Mouse (Mus musculus) embryonic facial prominence, embryonic 14.5 days (tissue): Measurements from ENCODE around the gene Stk17b. TPM values are rescaled to one million over a fixed set of nuclear protein-coding genes. Genes with fewer than 3 reads are reported as not detected.

Experiments
- ATAC-seq: fragments of 200-750 bp; cut with Nextera tagmentation; 2 replicates; pipeline ENCODE4 v1.8.0; 2017; ENCODE audit warnings: low read depth, moderate number of reproducible peaks, moderate TSS enrichment
- DNase-seq: peaks from one replicate; pipeline ENCODE4 v3.0.0-alpha.2; 2015; ENCODE audit warnings: low spot score
- H3K27ac ChIP-seq: fragments of 300-500 bp; sonication (generic); replicated peaks from 2 replicates; pipeline ENCODE4 v1.5.1; 2014; ENCODE audit warnings: low read depth, mild to moderate bottlenecking, low read length, moderate library complexity
- H3K27me3 ChIP-seq: fragments of 300-500 bp; sonication (generic); replicated peaks from 2 replicates; pipeline ENCODE4 v1.6.1; 2014; ENCODE audit warnings: low read length; ENCODE audit not compliant: control insufficient read depth, insufficient read depth
- H3K36me3 ChIP-seq: fragments of 300-500 bp; sonication (generic); 2 replicates; pipeline ENCODE4 v1.6.1; 2014; ENCODE audit warnings: low read length, mixed read lengths; ENCODE audit not compliant: control insufficient read depth, insufficient read depth
- H3K4me1 ChIP-seq: fragments of 300-500 bp; sonication (generic); 2 replicates; pipeline ENCODE4 v1.6.1; 2014; ENCODE audit warnings: antibody characterized with exemption, low read length; ENCODE audit not compliant: control insufficient read depth, insufficient read depth
- H3K4me2 ChIP-seq: fragments of 300-500 bp; sonication (generic); 2 replicates; pipeline ENCODE4 v1.6.1; 2014; ENCODE audit warnings: low read depth, mild to moderate bottlenecking, low read length, moderate library complexity, mixed read lengths
- H3K4me3 ChIP-seq: fragments of 300-500 bp; sonication (generic); 2 replicates; pipeline ENCODE4 v1.5.1; 2014; ENCODE audit warnings: low read depth, mild to moderate bottlenecking, low read length
- H3K9ac ChIP-seq: fragments of 300-500 bp; sonication (generic); 2 replicates; pipeline ENCODE4 v1.6.1; 2014; ENCODE audit warnings: low read depth, mild to moderate bottlenecking, low read length, moderate library complexity, mixed read lengths
- H3K9me3 ChIP-seq: fragments of 300-500 bp; sonication (generic); 2 replicates; pipeline ENCODE4 v1.6.1; 2016; ENCODE audit warnings: low read length; ENCODE audit not compliant: control insufficient read depth
- WGBS: fragments of 180-500 bp; shearing (Covaris S2); extraction: QIAGEN DNeasy Blood & Tissue Kit; methylation state at CpG from one replicate; pipeline ENCODE4 v1.1.7; 2014; 5-methylcytosine and 5-hydroxymethylcytosine counted together
- polyA plus RNA-seq: library from polyadenylated mRNA; unstranded; fragments of >200 nt; fragmentation: Nextera tagmentation; extraction: Ambion mirVana; gene quantifications from 2 replicates; pipeline ENCODE4 v1.2.1, GENCODE M21; 2014

The Stk17b gene
- 15.2 and 19.6 TPM in 2 replicates for polyA plus RNA-seq

DNA sequence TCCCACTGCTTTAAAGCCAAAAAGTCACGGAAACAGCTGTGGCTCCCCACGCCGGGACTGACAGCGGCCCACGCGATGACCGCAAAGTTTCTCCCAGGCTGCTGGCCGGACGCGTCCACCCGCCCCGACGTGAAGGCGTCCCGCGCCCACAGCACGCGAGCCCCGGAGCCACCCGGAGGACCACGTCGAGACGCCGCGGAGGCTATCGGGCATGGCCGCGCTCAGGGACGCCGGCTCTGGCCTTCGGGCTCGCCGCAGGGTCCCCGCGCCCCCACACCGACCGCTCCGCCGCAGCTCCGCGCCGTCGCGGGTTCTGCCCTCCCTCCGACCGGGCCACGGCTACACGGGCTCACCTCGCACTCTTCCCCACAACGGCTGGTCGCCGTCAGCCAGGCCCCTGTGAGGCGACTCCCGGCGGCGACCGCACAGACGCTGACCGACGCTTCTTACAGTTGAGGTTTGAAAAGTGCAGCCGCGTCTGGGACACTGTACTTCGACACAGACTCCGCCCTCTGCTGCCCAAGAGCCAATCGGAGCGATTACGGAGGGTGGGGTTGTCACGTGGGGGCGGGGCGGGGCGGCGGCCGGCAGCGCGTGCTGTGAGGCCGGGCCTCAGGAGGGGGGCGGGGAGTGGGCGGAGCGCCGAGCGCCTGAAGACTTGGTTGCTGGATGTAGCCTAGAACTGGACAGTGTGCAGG lies at the start of gene Stk17b:
Gene Stk17b, minus strand, starts transcription at position 504 of the 698 bp plus-strand sequence.
- WGBS = 0% methylated on average over 30 of the region's 81 CpGs

DNA sequence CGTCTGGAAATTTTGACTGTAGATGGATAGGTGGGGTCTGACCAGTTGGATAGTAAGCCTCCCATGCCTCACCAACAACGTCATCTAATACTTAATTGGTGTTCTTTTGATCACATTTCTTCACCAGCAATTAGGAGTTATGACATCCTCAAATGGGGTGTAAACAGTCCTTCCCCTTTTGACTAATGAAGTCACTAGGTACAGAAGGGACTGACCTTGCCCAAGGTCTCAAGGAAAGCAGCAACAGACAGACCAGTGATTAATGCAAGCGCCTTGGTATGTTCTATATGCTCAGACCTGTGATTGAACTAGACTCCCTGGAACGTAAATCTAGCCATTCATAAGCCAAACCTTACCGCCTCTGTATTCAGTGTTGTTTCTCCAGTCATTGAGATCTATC lies 45.3 kb upstream of the Stk17b start:
- Histone ChIP-seq H3K27ac (no peak overlapping the region), H3K9ac (no peak overlapping the region), H3K9me3 (no peaks in the 10 kb centered on the region), H3K27me3 (no peaks in the 10 kb centered on the region), H3K4me1 (no peaks in the 10 kb centered on the region), H3K36me3 (peaks cover 13% of the 10 kb centered on the region; the same call in 1 of the 2 replicates), H3K4me3 (no peak overlapping the region), H3K4me2 (no peak overlapping the region)
- 89% methylated on average over 5 of the region's 5 CpGs for WGBS
- DNase-seq = no peak
- ATAC-seq = no peak

More for the DNA sequence above, at the start of gene Stk17b:
- Histone ChIP-seq H3K4me2 (peak within 1 kb of the TSS; percentile 70), H3K27ac (peak within 1 kb of the TSS; percentile 84), H3K9me3 (no peaks in the 10 kb centered on the region), H3K4me3 (peak within 1 kb of the TSS; percentile 87), H3K4me1 (no peaks in the 10 kb centered on the region), H3K27me3 (no peaks in the 10 kb centered on the region), H3K9ac (peak within 1 kb of the TSS; percentile 85), H3K36me3 (no peaks in the 10 kb centered on the region)
- DNase-seq = peak; percentile 97
- peak; percentile 98 for ATAC-seq

DNA sequence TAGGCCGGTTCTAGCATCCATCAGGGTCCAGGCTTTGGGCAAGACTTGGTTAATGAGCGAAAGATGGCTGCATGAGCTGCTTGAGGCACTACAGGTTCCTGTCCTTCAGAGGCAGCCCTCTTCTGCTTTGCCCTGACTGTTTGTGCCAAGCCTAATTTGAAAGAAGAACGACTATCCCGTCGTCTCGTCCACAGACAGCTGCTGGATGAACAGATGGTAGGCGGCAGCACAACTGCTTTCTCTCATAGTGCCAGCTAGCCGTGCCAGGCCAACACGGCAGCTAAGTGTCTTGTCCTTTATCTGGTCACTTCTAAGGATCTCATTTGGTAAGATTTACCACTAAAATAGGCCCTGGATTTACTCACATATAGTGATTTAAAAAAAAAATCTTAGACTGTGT lies 44.1 kb upstream of the Stk17b start:
- 75% methylated on average over 9 of the region's 9 CpGs for WGBS
- no peak overlapping the region for H3K9ac ChIP-seq
- no peak overlapping the region for H3K4me3 ChIP-seq
- no peaks in the 10 kb centered on the region for H3K9me3 ChIP-seq
- H3K4me2 ChIP-seq = no peak overlapping the region
- H3K4me1 ChIP-seq = 0 out of 2 replicates have a peak, but pooled peaks cover 3% of the 10 kb centered on the region
- ATAC-seq = no peak
- H3K27me3 ChIP-seq = no peaks in the 10 kb centered on the region
- DNase-seq = no peak
- H3K27ac ChIP-seq = no peak overlapping the region
- H3K36me3 ChIP-seq = peaks cover 13% of the 10 kb centered on the region; the same call in 1 of the 2 replicates

DNA sequence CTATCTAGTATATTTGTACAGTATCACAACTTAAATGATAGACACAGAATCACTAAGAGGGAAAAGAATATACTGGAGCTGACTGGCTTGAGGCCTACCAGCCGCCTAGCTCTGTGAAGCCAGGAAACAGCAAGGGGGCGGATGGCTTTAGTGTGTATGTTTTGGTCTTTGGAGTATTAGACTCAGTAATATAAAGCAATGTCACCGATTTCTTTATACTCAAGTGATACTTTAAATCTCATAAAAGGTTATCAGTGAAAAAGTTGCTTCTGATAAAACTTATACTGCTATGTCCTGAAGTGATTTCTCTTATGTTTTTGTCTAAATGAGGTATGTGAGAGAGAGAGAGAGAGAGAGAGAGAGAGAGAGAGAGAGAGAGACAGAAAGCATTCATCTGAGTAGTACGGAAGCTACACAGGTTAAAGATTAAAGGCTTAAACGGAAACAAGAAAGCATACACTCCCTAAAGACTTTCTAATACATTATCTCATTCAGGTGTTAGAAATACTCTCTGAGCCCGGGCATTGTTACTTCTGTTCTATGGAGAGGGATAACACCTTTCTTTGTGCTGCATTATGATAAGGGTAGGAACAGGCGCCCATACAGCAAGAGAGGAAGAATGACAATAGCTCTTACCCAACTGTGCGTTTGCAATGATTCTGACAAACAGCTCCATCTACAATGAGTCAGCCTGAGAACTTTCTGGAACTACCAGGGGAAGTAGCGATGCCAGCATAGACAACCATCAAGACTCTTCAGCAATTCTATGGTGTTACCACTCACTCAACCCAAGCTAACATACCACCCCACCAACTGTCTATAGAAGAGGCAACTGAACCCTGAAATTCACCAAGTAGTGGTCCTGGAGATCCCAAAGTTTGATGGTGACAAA lies 39.7 kb upstream of the Stk17b start:
- Histone ChIP-seq H3K9me3 (no peaks in the 10 kb centered on the region), H3K4me1 (peaks cover 7% of the 10 kb centered on the region; the same call in 1 of the 2 replicates), H3K9ac (no peak overlapping the region), H3K36me3 (peaks cover 10% of the 10 kb centered on the region; the same call in 1 of the 2 replicates), H3K27me3 (no peaks in the 10 kb centered on the region), H3K4me2 (no peak overlapping the region), H3K27ac (0 out of 2 replicates have a peak overlapping the region, but pooled peaks have one; percentile 18), H3K4me3 (no peak overlapping the region)
- DNase-seq (no peak), ATAC-seq (no peak)
- WGBS = 85% methylated on average over 9 of the region's 9 CpGs

DNA sequence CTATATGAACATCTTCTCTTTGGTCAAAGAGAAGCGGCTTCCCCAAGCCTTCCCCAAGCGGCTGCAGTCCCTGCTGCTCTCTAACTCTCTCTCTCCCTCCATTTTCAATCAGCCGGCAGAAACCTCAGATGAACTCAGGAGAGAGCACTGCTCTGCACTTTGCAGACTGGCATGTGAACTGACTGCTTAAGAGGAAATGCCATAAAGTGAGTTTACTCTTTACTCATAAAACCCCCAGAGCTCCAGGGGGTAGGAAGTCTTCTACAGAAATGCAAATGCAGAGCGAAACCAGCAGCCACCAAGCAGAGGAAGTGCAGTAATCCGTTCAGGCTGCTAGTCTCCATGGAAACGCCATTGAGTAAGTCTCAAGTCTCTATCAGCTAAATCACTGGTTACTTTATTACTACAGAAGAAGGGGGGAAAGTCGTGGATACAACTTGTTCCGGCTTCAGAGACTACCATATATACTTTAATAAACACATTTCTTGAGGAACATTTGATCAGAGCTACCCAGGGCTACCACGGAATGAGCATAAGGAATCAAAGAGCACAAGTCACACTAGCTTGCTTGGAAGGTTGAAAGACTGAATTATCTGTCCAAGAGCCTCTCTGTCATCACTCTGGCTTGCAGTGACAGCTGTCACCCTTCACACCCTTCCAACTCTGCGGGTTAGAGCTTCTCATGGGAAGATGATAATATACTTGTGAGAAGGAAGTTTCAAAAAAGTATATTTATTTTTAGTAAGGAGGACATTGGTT lies 38.8 kb upstream of the Stk17b start:
- Histone ChIP-seq H3K27ac (peak overlapping the region; percentile 39; the same call in 1 of the 2 replicates), H3K4me2 (peak overlapping the region; percentile 37), H3K36me3 (peaks cover 10% of the 10 kb centered on the region; the same call in 1 of the 2 replicates), H3K9me3 (no peaks in the 10 kb centered on the region), H3K4me3 (peak overlapping the region; percentile 10), H3K27me3 (no peaks in the 10 kb centered on the region), H3K9ac (0 out of 2 replicates have a peak overlapping the region, but pooled peaks have one; percentile 9), H3K4me1 (peaks cover 7% of the 10 kb centered on the region; the same call in 1 of the 2 replicates)
- DNase-seq = peak; percentile 87
- peak; percentile 85; the same call in 1 of the 2 replicates for ATAC-seq
- 6% methylated on average over 10 of the region's 10 CpGs for WGBS

DNA sequence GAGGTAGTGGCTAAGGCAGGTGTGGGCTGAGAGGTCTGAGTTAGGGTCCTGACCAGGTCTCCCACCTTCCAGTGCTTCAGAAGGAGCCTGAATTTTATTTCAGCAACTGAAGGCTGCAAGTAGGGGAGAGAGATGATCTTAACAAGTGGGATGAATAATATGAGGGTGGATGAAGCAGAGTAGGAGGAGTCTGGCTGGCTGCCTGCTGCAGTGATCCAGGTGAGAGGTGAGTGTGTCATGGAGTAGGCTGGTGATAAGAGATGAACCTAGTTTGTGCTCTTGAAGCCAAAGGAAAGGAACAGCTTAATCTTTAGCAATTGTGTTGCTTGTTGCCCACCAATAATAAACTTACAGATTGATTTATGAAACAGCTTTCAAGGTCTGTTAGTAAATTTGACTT lies 37.0 kb upstream of the Stk17b start:
- Histone ChIP-seq H3K4me2 (no peak overlapping the region), H3K4me1 (peaks cover 10% of the 10 kb centered on the region; the same call in 1 of the 2 replicates), H3K4me3 (no peak overlapping the region), H3K9ac (no peak overlapping the region), H3K36me3 (peaks cover 10% of the 10 kb centered on the region; the same call in 1 of the 2 replicates), H3K9me3 (no peaks in the 10 kb centered on the region), H3K27me3 (no peaks in the 10 kb centered on the region), H3K27ac (no peak overlapping the region)
- ATAC-seq (no peak), DNase-seq (no peak)

DNA sequence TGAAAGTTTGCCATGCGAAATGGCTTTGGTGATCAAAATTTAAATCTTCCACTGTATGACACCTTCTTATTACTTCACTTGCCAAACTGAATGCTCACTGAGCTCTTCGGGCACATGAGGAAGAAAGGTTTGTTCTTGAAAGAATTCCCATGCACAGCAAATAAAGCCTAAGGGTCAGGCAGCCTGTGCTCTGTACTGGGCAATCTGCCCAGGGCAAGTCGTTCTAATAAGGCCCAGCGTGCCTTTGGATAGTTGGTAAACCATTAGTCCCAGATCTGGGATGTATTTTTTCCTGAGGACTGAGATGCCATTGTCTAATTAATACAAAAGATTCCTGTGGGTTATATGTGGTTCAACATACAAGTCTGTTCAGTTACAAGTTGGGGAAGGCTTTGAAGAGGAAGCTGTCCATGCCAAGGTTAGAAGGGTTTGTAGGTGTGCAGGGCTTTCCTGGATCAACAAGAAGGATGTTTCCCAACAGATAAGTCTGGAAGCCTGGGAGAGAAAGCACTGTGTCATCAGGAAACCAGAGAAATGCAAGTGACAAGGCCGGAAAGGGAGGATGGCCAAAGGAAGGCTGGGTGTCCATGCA lies 35.1 kb upstream of the Stk17b start:
- H3K9me3 ChIP-seq = no peaks in the 10 kb centered on the region
- ATAC-seq = no peak
- peaks cover 10% of the 10 kb centered on the region; the same call in 1 of the 2 replicates for H3K4me1 ChIP-seq
- WGBS = 72% methylated on average over 5 of the region's 5 CpGs
- no peak overlapping the region for H3K9ac ChIP-seq
- H3K4me3 ChIP-seq = no peak overlapping the region
- H3K27me3 ChIP-seq = no peaks in the 10 kb centered on the region
- no peak for DNase-seq
- no peak overlapping the region for H3K4me2 ChIP-seq
- no peak overlapping the region for H3K27ac ChIP-seq
- no peaks in the 10 kb centered on the region for H3K36me3 ChIP-seq
